Mouse (Mus musculus) C2C12 (cell line): ENCODE results near the gene Atp5f1.

Source experiments
- CEBPB ChIP-seq: IDR thresholded peaks from one replicate; pipeline ENCODE4 v1.6.1; 2011; ENCODE audit warnings: low read depth, mild to moderate bottlenecking, control low read depth, moderate library complexity
- CTCF ChIP-seq: IDR thresholded peaks from one replicate; pipeline ENCODE4 v1.5.1; 2011; ENCODE audit not compliant: control insufficient read depth, insufficient read depth, insufficient read length
- FOSL1 ChIP-seq: IDR thresholded peaks from one replicate; pipeline ENCODE4 v1.8.0; 2011; ENCODE audit warnings: mild to moderate bottlenecking, low read length; ENCODE audit not compliant: poor library complexity, insufficient read depth, severe bottlenecking
- MAX ChIP-seq: IDR thresholded peaks from one replicate; pipeline ENCODE4 v1.6.1; 2011; ENCODE audit warnings: mild to moderate bottlenecking, control low read depth
- MYOD1 ChIP-seq: IDR thresholded peaks from one replicate; pipeline ENCODE4 v1.6.1; 2011; ENCODE audit warnings: low read depth; ENCODE audit not compliant: control insufficient read depth, insufficient read length
- MYOG ChIP-seq: IDR thresholded peaks from one replicate; pipeline ENCODE4 v1.6.1; 2011; ENCODE audit not compliant: control insufficient read depth, insufficient read length; ENCODE audit errors: extremely low read depth
- USF1 ChIP-seq: IDR thresholded peaks from one replicate; pipeline ENCODE4 v1.6.1; 2011; ENCODE audit warnings: low read depth, mild to moderate bottlenecking, control low read depth, moderate library complexity

DNA sequence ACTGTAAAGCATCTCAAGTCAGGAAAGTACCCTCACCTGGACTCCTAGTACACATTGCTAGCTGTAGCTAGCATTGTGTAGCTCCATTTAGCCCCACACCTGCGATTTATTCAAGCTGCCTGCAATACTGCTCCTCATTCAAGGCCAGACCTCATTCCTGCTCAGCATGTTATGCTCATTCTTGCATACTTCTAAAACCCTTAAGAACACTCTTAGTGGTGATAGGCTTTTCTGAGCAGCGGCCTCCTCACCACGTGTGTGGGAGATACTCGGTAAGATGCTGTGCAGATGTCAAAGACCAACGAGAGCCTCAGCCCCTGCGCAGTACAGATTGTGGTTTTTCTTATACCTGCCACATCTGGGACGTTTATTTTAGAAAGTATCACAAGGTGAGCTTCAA is 30.1 kb downstream of the Atp5f1 start:
- no peak for TF ChIP-seq CTCF
- TF ChIP-seq USF1 = no peak
- TF ChIP-seq CEBPB = no peak
- TF ChIP-seq FOSL1 = no peak
- TF ChIP-seq MYOD1 = no peak
- no peak for TF ChIP-seq MYOG
- TF ChIP-seq MAX = no peak
